Mouse (Mus musculus): Measurements from ENCODE around the gene Tuba1b. TPM values are rescaled to one million over a fixed set of nuclear protein-coding genes. Genes with fewer than 3 reads are reported as not detected.
"Not testable (repeated sequence)": the region's sequence is repeated elsewhere in the genome, so short reads cannot be mapped to it uniquely, and the experiment has no call there.

Tuba1b gene
- polyA plus RNA-seq, 1 experiment from 2014 or later, result 1,607 TPM

DNA sequence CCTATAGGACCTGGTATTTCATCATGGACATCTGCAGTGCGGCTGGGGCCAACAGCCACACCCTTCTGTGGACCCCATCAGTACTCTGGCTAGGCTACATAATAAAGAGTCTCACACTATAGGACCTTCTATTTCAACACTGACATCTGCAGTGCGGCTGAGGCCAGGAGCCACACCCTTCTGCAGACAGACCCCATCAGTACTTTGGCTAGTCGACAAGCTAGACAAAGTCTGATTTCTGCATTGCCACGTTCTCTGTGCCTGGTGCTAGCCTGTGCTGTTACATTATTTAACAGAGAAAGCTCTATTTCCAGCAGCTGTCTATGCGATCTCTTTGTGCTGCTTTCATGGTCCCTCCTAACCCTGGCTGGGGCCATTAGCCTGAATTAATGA, 17.7 kb upstream of the Tuba1b start:
- WGBS, result 7% methylated on average over 5 of the region's 5 CpGs
- Histone ChIP-seq H3K9me3 (replicated peaks) (no peaks in the 10 kb centered on the region), H3K36me3 (ENCODE audit: poor library complexity, severe bottlenecking) (peaks cover 17% of the 10 kb centered on the region), H3K27ac (peak overlapping the region; percentile 100), H3K4me2 (peak overlapping the region; percentile 77), H3K9ac (peak overlapping the region; percentile 100), H3K4me3 (peak overlapping the region; percentile 93), H3K27me3 (no peaks in the 10 kb centered on the region), H3K4me1 (peaks cover 45% of the 10 kb centered on the region)
- ATAC-seq, result peak; percentile 5; the same call in 1 of the 2 replicates

DNA sequence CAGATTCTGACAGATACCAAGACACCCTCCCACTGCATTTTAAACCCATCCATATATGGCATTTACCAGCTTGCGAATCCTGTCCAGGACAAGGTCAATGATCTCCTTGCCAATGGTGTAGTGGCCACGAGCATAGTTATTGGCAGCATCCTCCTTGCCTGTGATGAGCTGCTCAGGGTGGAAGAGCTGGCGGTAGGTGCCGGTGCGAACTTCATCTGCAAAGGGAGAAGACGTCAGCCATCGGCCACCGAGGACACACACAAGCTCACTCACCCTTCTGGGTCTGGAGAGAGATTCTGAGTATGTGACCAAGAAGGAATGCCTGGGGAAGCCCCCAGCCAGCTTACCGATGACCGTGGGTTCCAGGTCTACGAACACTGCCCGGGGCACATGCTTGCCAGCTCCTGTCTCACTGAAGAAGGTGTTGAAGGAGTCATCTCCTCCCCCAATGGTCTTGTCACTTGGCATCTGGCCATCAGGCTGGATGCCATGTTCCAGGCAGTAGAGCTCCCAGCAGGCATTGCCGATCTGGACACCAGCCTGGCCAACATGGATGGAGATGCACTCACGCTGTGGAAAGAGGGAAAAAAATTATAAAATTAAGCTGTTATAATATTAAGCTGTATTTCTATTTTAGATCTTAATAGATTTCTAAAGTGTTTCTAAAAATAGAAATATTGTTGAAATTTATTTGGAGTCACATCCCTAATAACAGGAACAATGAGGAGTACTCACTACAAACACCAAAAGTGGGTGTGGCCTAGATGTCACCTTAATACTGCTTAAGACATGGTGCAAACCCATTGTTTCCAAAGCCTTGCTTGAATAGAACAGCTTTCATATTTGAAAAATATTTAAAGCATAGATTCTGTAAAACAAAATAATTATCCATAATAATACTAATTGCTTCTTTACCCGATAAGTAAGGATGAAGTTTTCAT, 17.0 kb upstream of the Tuba1b start:
- WGBS, result 71% methylated on average over 11 of the region's 15 CpGs
- peak overlapping the region; percentile 100 for H3K27ac ChIP-seq

DNA sequence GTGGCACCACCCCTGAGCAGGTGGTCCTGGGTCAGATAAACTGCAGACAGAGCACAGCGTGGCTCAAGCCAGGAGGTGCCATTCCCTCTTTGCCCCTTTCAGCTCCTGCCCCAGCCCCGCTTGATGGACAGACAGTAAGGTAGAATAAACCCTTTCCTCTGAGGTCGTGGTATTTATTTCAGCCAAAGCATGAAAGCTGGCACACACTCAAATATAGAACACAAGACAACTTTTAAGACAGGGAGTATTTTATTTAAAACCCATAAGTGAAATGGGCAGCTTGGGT, 15.2 kb upstream of the Tuba1b start:
- H3K27ac ChIP-seq, result peak overlapping the region; percentile 60
- 51% methylated on average over 3 of the region's 3 CpGs for WGBS

More for the DNA sequence above, 17.0 kb upstream of the Tuba1b start:
- H3K36me3 ChIP-seq (ENCODE audit: poor library complexity, severe bottlenecking), result peaks cover 17% of the 10 kb centered on the region
- peaks cover 41% of the 10 kb centered on the region for H3K4me1 ChIP-seq
- not testable (repeated sequence) for ATAC-seq; H3K27me3 ChIP-seq; H3K9me3 ChIP-seq (replicated peaks)
- H3K9ac ChIP-seq, result peak overlapping the region; percentile 100
- H3K4me3 ChIP-seq, result peak overlapping the region; percentile 93
- H3K4me2 ChIP-seq, result peak overlapping the region; percentile 77

DNA sequence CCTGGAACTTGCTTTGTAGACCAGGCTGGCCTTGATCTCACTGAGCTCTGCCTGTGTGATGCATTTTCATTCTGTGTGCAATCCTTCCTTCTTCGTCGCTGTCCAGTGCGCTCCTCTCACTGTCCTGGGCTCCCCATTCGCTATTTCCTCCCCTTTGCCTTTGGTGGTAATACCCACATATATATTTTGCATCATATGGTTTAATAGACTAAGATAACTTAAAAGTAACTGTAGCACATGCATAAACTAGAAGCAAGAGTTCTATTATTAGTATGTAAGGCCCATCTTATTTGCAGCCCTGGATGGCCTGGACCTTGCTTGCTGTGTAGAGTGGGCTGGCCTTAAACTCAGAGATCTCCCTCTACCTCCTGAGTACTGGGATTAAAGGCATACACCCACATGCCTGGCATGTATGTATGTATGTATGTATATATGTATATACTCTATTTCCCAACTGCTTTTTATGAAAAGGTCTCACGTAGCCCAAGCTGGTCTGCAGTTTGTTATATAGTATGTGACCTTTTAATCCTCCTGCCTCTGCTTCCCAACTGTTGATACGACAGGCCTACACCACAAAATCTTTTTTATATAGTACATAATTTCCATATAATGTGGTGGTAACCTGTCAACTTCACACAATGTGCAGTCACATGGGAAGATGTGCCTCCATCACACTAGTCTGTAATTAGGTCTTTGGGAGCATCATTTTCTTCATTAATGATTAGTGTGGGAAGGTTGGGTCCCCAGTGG, 14.7 kb upstream of the Tuba1b start:
- Histone ChIP-seq H3K9me3 (replicated peaks) (no peaks in the 10 kb centered on the region), H3K4me1 (peaks cover 19% of the 10 kb centered on the region), H3K9ac (peak overlapping the region; percentile 62), H3K27ac (peak overlapping the region; percentile 60), H3K4me2 (peak overlapping the region; percentile 59), H3K36me3 (ENCODE audit: poor library complexity, severe bottlenecking) (peaks cover 23% of the 10 kb centered on the region), H3K27me3 (no peaks in the 10 kb centered on the region), H3K4me3 (peak overlapping the region; percentile 33)
- ATAC-seq, result no peak
- WGBS, result 72% methylated on average over 6 of the region's 6 CpGs

More for the DNA sequence above, 15.2 kb upstream of the Tuba1b start:
- Histone ChIP-seq H3K4me1 (peaks cover 23% of the 10 kb centered on the region), H3K9ac (peak overlapping the region; percentile 62), H3K9me3 (replicated peaks) (no peaks in the 10 kb centered on the region), H3K27me3 (no peaks in the 10 kb centered on the region), H3K4me3 (peak overlapping the region; percentile 33), H3K36me3 (ENCODE audit: poor library complexity, severe bottlenecking) (peaks cover 23% of the 10 kb centered on the region), H3K4me2 (peak overlapping the region; percentile 59)
- ATAC-seq, result no peak

DNA sequence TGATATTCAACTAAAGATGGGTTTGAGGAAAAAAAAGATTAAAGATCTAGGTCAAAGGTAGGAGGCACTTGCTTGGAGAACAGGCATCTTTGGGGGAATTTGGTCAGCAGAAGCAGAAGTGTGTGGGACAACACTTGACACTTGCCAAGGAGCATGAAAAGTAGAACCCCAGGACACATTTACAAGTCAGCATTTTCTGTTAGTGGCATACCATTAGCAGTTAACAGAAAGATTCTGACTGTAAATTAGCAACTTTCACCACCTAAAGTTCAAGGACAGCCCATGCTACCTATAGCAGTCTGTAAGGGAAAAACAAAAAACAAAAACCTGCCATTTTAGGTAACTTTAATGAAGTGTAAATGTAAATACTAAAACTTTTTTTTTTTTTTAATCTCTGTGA, 14.0 kb upstream of the Tuba1b start:
- peak overlapping the region; percentile 62 for H3K9ac ChIP-seq
- H3K4me2 ChIP-seq, result peak overlapping the region; percentile 59
- H3K4me3 ChIP-seq, result no peak overlapping the region

DNA sequence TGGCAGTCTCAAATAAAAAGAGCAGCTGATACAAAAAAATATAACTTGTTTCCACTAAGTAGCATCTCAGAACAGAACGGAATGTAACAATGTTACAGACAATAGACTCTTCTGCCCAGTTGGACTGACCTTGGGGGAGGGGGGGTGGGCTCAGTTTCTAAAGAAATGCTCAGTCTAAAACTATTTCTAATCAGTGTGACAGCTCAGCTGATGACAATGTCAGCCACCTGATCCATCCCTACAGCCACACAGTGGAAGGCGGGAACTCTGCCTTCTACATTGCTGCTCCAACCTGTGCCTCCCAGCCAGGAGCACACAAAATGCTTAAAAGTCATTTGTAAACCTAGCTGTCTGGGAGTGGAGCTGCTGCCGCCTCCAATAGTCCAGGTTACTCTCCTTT, 13.5 kb upstream of the Tuba1b start:
- H3K36me3 ChIP-seq (ENCODE audit: poor library complexity, severe bottlenecking), result peaks cover 23% of the 10 kb centered on the region
- ATAC-seq, result no peak
- peaks cover 18% of the 10 kb centered on the region for H3K4me1 ChIP-seq
- H3K9me3 ChIP-seq (replicated peaks), result no peaks in the 10 kb centered on the region
- peak overlapping the region; percentile 59; the same call in 1 of the 2 replicates for H3K4me2 ChIP-seq
- H3K4me3 ChIP-seq, result no peak overlapping the region
- WGBS, result 50% methylated on average over 3 of the region's 3 CpGs
- H3K27me3 ChIP-seq, result no peaks in the 10 kb centered on the region
- H3K27ac ChIP-seq, result peak overlapping the region; percentile 59
- H3K9ac ChIP-seq, result no peak overlapping the region; the same call in 1 of the 2 replicates

More for the DNA sequence above, 14.0 kb upstream of the Tuba1b start:
- no peaks in the 10 kb centered on the region for H3K9me3 ChIP-seq (replicated peaks)
- no peak overlapping the region; the same call in 1 of the 2 replicates for H3K27ac ChIP-seq
- no peak for ATAC-seq
- no peaks in the 10 kb centered on the region for H3K27me3 ChIP-seq
- peaks cover 18% of the 10 kb centered on the region for H3K4me1 ChIP-seq
- peaks cover 23% of the 10 kb centered on the region for H3K36me3 ChIP-seq (ENCODE audit: poor library complexity, severe bottlenecking)

DNA sequence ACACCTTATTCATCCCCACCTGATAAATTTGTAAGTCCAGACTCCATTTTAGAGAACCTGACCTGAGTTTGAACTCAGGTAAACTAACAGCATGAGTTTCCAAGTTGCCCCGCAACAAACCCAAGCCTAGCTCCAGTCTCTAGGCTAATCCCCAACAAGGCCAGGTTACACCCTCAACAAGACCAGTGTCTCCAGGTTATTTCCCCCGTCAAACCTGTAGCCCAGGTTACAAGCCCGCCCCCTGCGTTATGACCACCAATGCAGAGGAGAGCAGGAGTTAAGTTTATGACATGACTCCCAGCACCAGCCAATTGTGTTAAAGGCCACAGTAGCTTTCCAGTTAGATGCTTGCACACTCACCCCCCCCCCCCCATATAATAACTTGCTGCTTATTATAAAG, 8.8 kb upstream of the Tuba1b start:
- no peak overlapping the region for H3K27ac ChIP-seq
- no peak for ATAC-seq
- H3K4me1 ChIP-seq, result peaks cover 6% of the 10 kb centered on the region; the same call in 1 of the 2 replicates
- no peak overlapping the region for H3K4me2 ChIP-seq
- no peak overlapping the region for H3K9ac ChIP-seq
- H3K27me3 ChIP-seq, result no peaks in the 10 kb centered on the region
- H3K36me3 ChIP-seq (ENCODE audit: poor library complexity, severe bottlenecking), result peaks cover 7% of the 10 kb centered on the region; the same call in 1 of the 2 replicates
- H3K9me3 ChIP-seq (replicated peaks), result no peaks in the 10 kb centered on the region
- 78% methylated on average over 4 of the region's 4 CpGs for WGBS
- H3K4me3 ChIP-seq, result no peak overlapping the region

DNA sequence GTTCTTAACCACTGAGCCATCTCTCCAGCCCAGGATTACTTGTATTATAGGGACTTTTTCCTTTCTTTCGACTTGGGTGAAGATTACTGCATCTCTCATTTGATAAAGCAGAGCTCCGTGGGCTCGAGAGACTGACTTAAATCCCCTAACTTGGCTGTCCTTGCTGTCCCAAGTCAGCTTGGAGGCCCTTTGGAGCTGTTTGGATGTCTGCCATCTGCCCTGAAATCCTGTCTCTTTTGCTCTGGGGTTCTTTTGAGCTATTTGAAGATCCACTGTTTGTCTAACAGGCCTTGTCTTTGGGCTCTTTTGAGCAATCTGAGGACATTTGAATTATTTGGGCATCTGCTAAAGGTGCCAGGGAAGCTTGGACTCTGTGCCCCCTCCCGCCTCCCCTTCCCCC, 7.7 kb upstream of the Tuba1b start:
- Histone ChIP-seq H3K4me3 (no peak overlapping the region), H3K27me3 (no peaks in the 10 kb centered on the region), H3K9ac (no peak overlapping the region), H3K4me2 (no peak overlapping the region), H3K36me3 (ENCODE audit: poor library complexity, severe bottlenecking) (peaks cover 7% of the 10 kb centered on the region; the same call in 1 of the 2 replicates), H3K27ac (0 out of 2 replicates have a peak overlapping the region, but pooled peaks have one; percentile 14), H3K4me1 (peaks cover 4% of the 10 kb centered on the region; the same call in 1 of the 2 replicates), H3K9me3 (replicated peaks) (no peaks in the 10 kb centered on the region)
- ATAC-seq, result no peak
- 86% methylated on average over 4 of the region's 4 CpGs for WGBS

DNA sequence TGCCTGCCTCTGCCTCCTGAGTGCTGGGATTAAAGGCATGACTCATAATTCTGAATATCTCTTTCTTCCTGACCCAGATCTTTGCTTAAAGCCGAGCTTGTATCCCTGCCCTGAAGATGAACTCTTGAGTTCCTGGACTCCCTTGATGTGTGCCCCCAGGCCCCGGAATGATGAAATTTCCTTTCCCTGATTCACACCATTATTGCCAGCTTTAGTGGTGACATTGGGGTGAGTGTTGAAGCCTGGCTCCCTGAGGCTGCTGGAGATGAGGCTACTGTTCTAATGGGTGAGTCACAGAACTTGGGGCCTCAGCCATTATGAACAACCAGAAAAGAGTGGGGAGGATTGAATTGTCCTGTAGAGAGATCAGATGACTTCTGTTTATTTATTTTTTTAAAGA, 7.2 kb upstream of the Tuba1b start:
- H3K4me3 ChIP-seq, result no peak overlapping the region
- ATAC-seq, result no peak
- no peak overlapping the region for H3K9ac ChIP-seq
- no peak overlapping the region for H3K27ac ChIP-seq
- H3K9me3 ChIP-seq (replicated peaks), result no peaks in the 10 kb centered on the region
- WGBS, result 93% methylated on average over 2 of the region's 2 CpGs
- no peaks in the 10 kb centered on the region for H3K27me3 ChIP-seq
- H3K36me3 ChIP-seq (ENCODE audit: poor library complexity, severe bottlenecking), result peaks cover 7% of the 10 kb centered on the region; the same call in 1 of the 2 replicates
- peaks cover 4% of the 10 kb centered on the region; the same call in 1 of the 2 replicates for H3K4me1 ChIP-seq
- H3K4me2 ChIP-seq, result no peak overlapping the region

DNA sequence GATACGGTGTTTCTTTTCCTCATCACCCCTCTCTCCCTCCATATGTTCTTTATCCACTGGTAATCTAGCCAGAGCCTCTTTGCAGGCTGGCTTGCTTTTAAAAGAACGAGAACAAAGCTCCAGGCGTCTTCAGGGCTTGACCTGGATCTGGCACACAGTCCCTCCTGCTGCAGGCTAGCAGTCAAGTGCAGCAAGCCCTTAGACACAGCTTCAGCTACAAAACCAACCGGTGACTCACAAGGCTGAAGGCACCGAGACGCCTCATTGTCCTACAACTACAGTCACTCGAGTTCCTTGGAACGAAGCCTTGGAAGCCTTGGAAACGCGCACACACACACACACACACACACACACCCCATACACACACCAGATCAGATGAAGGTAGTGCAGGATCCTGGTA, 6.5 kb upstream of the Tuba1b start:
- Histone ChIP-seq H3K36me3 (ENCODE audit: poor library complexity, severe bottlenecking) (peaks cover 7% of the 10 kb centered on the region; the same call in 1 of the 2 replicates), H3K27me3 (no peaks in the 10 kb centered on the region), H3K27ac (peak overlapping the region; percentile 40; the same call in 1 of the 2 replicates), H3K4me3 (no peak overlapping the region), H3K4me1 (peaks cover 6% of the 10 kb centered on the region), H3K9ac (peak overlapping the region; percentile 40; the same call in 1 of the 2 replicates), H3K9me3 (replicated peaks) (no peaks in the 10 kb centered on the region), H3K4me2 (no peak overlapping the region)
- 56% methylated on average over 10 of the region's 10 CpGs for WGBS
- no peak for ATAC-seq

DNA sequence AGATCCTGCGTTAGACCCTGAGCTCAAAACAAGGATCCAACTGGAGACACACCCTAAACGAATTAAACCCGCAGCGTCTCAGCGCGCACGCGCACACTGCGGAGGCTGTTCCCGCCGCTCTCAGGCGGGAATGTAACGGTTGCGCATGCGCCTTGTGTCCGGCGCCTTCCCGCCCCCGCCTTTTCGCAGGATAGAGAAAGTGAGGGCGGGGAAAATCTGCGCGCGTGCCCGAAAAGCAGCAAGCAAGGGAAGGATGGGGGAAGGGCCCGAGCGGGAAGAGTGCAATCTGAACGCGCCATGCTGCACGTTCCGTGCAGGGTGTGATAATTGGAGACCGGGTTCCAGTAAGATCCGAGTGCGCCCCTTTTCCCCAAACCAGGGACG, 540 bp downstream of the Tuba1b start:
- Histone ChIP-seq H3K27me3 (no peaks in the 10 kb centered on the region), H3K9me3 (replicated peaks) (no peaks in the 10 kb centered on the region), H3K4me1 (peaks cover 33% of the 10 kb centered on the region), H3K36me3 (ENCODE audit: poor library complexity, severe bottlenecking) (peaks cover 14% of the 10 kb centered on the region), H3K4me3 (peak overlapping the region; percentile 73), H3K9ac (peak overlapping the region; percentile 94), H3K4me2 (peak overlapping the region; percentile 89), H3K27ac (peak overlapping the region; percentile 99)
- WGBS, result 0% methylated on average over 35 of the region's 35 CpGs
- peak; percentile 87 for ATAC-seq
